In the genomic region with DNA sequence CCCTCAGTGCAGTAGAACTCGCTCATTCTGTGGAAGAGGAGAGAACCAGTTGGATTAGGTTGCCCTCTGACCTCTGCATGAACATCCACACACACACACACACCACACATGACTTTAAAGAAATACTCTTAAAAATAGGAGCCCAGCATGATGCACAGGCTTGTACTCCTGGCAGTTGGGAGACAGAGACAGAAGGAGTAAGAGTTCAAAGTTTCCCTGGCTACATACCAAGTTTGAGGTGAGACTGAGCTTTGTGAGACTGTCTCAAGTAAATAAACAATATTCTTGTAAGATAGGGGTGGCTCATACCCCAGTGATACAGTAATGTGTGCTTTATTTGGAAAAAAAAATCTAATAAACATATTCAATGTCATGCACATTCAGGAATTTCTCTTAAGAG, we compare ENCODE assay signal across 9 mouse cellular contexts. TPM values are rescaled to one million over a fixed set of nuclear protein-coding genes. Genes with fewer than 3 reads are reported as not detected.
DNase-seq lines count a peak whose midpoint lies in the region; ATAC-seq and TF ChIP-seq lines count a peak whose summit lies in the region.
"Had no signal": no experiment of that assay in that cellular context is flagged by ENCODE, and none has a peak within 500 bp of the region (broad histone marks: within the 10 kb centered on the region; RNA-seq: fewer than 3 reads in every experiment).

No protein-coding gene starts in this region.

- TF ChIP-seq EP300 in heart, postnatal 0 days (IDR thresholded peaks at IDR 0.05; ENCODE audit: low read depth) = no peak
- no peak for TF ChIP-seq EP300 in liver, postnatal 0 days (IDR thresholded peaks at IDR 0.05; ENCODE audit: low read depth)

- WGBS in heart, postnatal 0 days = 77% methylated on average over 1 of the region's 1 CpGs
- 85% methylated on average over 1 of the region's 1 CpGs for WGBS in hindbrain, embryonic 10.5 days
- WGBS in liver, postnatal 0 days (ENCODE audit: insufficient replicate concordance) = 67% methylated on average over 1 of the region's 1 CpGs

- peak overlapping the region; percentile 87; the same call in 1 of the 2 replicates for H3K9ac ChIP-seq in heart, postnatal 0 days (replicated peaks; ENCODE audit: low read depth, low read length)
- H3K9ac ChIP-seq in liver, postnatal 0 days (replicated peaks) = peak overlapping the region; percentile 71

- no peaks in the 10 kb centered on the region for H3K27me3 ChIP-seq in heart, postnatal 0 days (ENCODE audit: control insufficient read depth, insufficient read depth, low read length)
- H3K27me3 ChIP-seq in hindbrain, embryonic 10.5 days (ENCODE audit: insufficient read depth, poor library complexity, severe bottlenecking) = no peaks in the 10 kb centered on the region
- H3K27me3 ChIP-seq in liver, postnatal 0 days (ENCODE audit: insufficient read depth, low read length) = no peaks in the 10 kb centered on the region

- H3K36me3 ChIP-seq in heart, postnatal 0 days (replicated peaks; ENCODE audit: control insufficient read depth, insufficient read depth, low read length) = peaks cover 5% of the 10 kb centered on the region; the same call in 1 of the 2 replicates
- peaks cover 16% of the 10 kb centered on the region for H3K36me3 ChIP-seq in hindbrain, embryonic 10.5 days
- H3K36me3 ChIP-seq in liver, postnatal 0 days (replicated peaks; ENCODE audit: insufficient read depth, low read length) = peaks cover 3% of the 10 kb centered on the region

- H3K4me2 ChIP-seq in heart, postnatal 0 days (ENCODE audit: low read depth, low read length) = peak overlapping the region; percentile 77
- peak overlapping the region; percentile 83 for H3K4me2 ChIP-seq in liver, postnatal 0 days (ENCODE audit: low read depth, low read length)

- H3K27ac ChIP-seq in heart, postnatal 0 days (ENCODE audit: low read depth) = no peak overlapping the region
- H3K27ac ChIP-seq in brown adipose tissue, adult 24 weeks (replicated peaks; ENCODE audit: low read depth, low read length) = peak overlapping the region; percentile 79
- H3K27ac ChIP-seq in hindbrain, embryonic 10.5 days = no peak overlapping the region
- H3K27ac ChIP-seq in liver, postnatal 0 days (ENCODE audit: low read depth) = no peak overlapping the region

- ATAC-seq in heart, postnatal 0 days (ENCODE audit: insufficient read depth, low read depth) = no peak
- ATAC-seq in liver, postnatal 0 days = no peak
- ATAC-seq in CD4-positive, CD25-positive, alpha-beta regulatory T cell, adult 4 months = no peak

- TF ChIP-seq CTCF in heart, postnatal 0 days (IDR thresholded peaks at IDR 0.05; ENCODE audit: low read depth) = no peak
- no peak for TF ChIP-seq CTCF in liver, postnatal 0 days (IDR thresholded peaks at IDR 0.05; ENCODE audit: low read depth)

- DNase-seq in heart, postnatal 0 days (ENCODE audit: low spot score) = no peak
- no peak for DNase-seq in heart, adult 9 months (ENCODE audit: low spot score in 2 of 2)
- DNase-seq in hindbrain, embryonic 10.5 days (ENCODE audit: low spot score) = no peak
- DNase-seq in liver, postnatal 0 days = no peak
- no peak for DNase-seq in MN1 (ENCODE audit: low spot score)
- no peak for DNase-seq in spleen, postnatal 14 days (ENCODE audit: low spot score in 2 of 2)
- DNase-seq: thymus, adult 18-20 months had no signal

- H3K4me1 ChIP-seq in heart, postnatal 0 days (ENCODE audit: control insufficient read depth, insufficient read depth) = peaks cover 13% of the 10 kb centered on the region
- H3K4me1 ChIP-seq in brown adipose tissue, adult 24 weeks (ENCODE audit: control insufficient read depth, insufficient read depth, insufficient read length, low read length) = peaks cover 4% of the 10 kb centered on the region
- peaks cover 17% of the 10 kb centered on the region for H3K4me1 ChIP-seq in hindbrain, embryonic 10.5 days (replicated peaks)
- H3K4me1 ChIP-seq in liver, postnatal 0 days (ENCODE audit: insufficient read depth) = peaks cover 12% of the 10 kb centered on the region

- no peaks in the 10 kb centered on the region for H3K9me3 ChIP-seq in heart, postnatal 0 days (replicated peaks; ENCODE audit: control insufficient read depth, low read length)
- H3K9me3 ChIP-seq in hindbrain, embryonic 10.5 days = no peaks in the 10 kb centered on the region
- no peaks in the 10 kb centered on the region for H3K9me3 ChIP-seq in liver, postnatal 0 days (ENCODE audit: low read length)

- 0 out of 2 replicates have a peak overlapping the region, but pooled peaks have one; percentile 85 for H3K4me3 ChIP-seq in heart, postnatal 0 days (ENCODE audit: low read depth, low read length)
- peak overlapping the region; percentile 50 for H3K4me3 ChIP-seq in brown adipose tissue, adult 24 weeks (ENCODE audit: insufficient read depth, low read depth, low read length)
- H3K4me3 ChIP-seq in hindbrain, embryonic 10.5 days = peak overlapping the region; percentile 96
- H3K4me3 ChIP-seq in liver, postnatal 0 days (ENCODE audit: low read depth, low read length) = peak overlapping the region; percentile 61

RNA-seq across cellular contexts. Expression of a gene that starts 1.3 kb away (rescaled TPM):
- 78.1 and 132 TPM in 2 replicates for total RNA-seq in heart, postnatal 0 days (2014; rRNA removed; ENCODE audit: low replicate concordance)
- polyA plus RNA-seq in heart, postnatal 0 days (2015; fragmentation: Nextera tagmentation; extraction: Ambion mirVana) = 432 and 454 TPM in 2 replicates
- polyA plus RNA-seq in brown adipose tissue, adult 24 weeks (2012; ENCODE audit: insufficient read depth, insufficient read length, missing spikeins) = 1,018 and 1,120 TPM in 2 replicates
- 154 TPM in 2 replicates for polyA plus RNA-seq in hindbrain, embryonic 10.5 days (2016; fragmentation: Nextera tagmentation; extraction: Ambion mirVana)
- polyA plus RNA-seq in liver, postnatal 0 days (2015; fragmentation: Nextera tagmentation; extraction: Ambion mirVana) = 129 and 133 TPM in 2 replicates
- polyA plus RNA-seq in CD4-positive, CD25-positive, alpha-beta regulatory T cell, adult 4 months (2017; shearing (Covaris generic)) = 10 to 100 TPM; 69.7 to 91.7 TPM

RNA-seq across cellular contexts. Expression of a gene that starts 1.4 kb away (rescaled TPM):
- 5.1 and 5.7 TPM in 2 replicates for total RNA-seq in heart, postnatal 0 days (2014; rRNA removed; ENCODE audit: low replicate concordance)
- 3.0 and 3.1 TPM in 2 replicates for polyA plus RNA-seq in heart, postnatal 0 days (2015; fragmentation: Nextera tagmentation; extraction: Ambion mirVana)
- polyA plus RNA-seq in brown adipose tissue, adult 24 weeks (2012; ENCODE audit: insufficient read depth, insufficient read length, missing spikeins) = 25.8 and 36.1 TPM in 2 replicates
- 5.7 and 7.0 TPM in 2 replicates for polyA plus RNA-seq in hindbrain, embryonic 10.5 days (2016; fragmentation: Nextera tagmentation; extraction: Ambion mirVana)
- 3.0 and 4.1 TPM in 2 replicates for polyA plus RNA-seq in liver, postnatal 0 days (2015; fragmentation: Nextera tagmentation; extraction: Ambion mirVana)
- polyA plus RNA-seq in CD4-positive, CD25-positive, alpha-beta regulatory T cell, adult 4 months (2017; shearing (Covaris generic)) = 10 to 100 TPM; 11.5 to 13.9 TPM
